ENCODE assay signal across 20 mouse cellular contexts in genomic region chr2:30938574-30938991, GRCm38 (mm10). TPM values are rescaled to one million over a fixed set of nuclear protein-coding genes. Genes with fewer than 3 reads are reported as not detected.
A peak's percentile ranks its signal among the peaks of the same experiment; 100 is the strongest.
DNase-seq lines count a peak whose midpoint lies in the region; ATAC-seq and TF ChIP-seq lines count a peak whose summit lies in the region.
"Had no signal": no experiment of that assay in that cellular context is flagged by ENCODE, and none has a peak within 500 bp of the region (broad histone marks: within the 10 kb centered on the region; RNA-seq: fewer than 3 reads in every experiment).

No protein-coding gene starts in this region.

- H3K9ac ChIP-seq in ES-Bruce4 (ENCODE audit: low read depth, poor library complexity, severe bottlenecking): 0 out of 2 replicates have a peak overlapping the region, but pooled peaks have one; percentile 2
- H3K9ac ChIP-seq in embryonic facial prominence, embryonic 14.5 days (ENCODE audit: low read depth, low read length): no peak overlapping the region
- H3K9ac ChIP-seq: forebrain, embryonic 15.5 days; heart, embryonic 12.5 days; hindbrain, embryonic 14.5 days had no signal

- peak overlapping the region; percentile 92 for H3K27ac ChIP-seq in ES-Bruce4 (ENCODE audit: insufficient read depth, low read length)
- H3K27ac ChIP-seq in embryonic facial prominence, embryonic 14.5 days (replicated peaks; ENCODE audit: low read depth, low read length): no peak overlapping the region
- H3K27ac ChIP-seq: forebrain, embryonic 15.5 days; hindbrain, embryonic 10.5 days; hindbrain, embryonic 14.5 days had no signal

- peaks cover 6% of the 10 kb centered on the region for H3K4me1 ChIP-seq in ES-Bruce4 (ENCODE audit: control insufficient read depth, insufficient read depth, low read length)
- H3K4me1 ChIP-seq in embryonic facial prominence, embryonic 14.5 days (ENCODE audit: control insufficient read depth, insufficient read depth, low read length): no peaks in the 10 kb centered on the region

- WGBS in embryonic facial prominence, embryonic 14.5 days: 41% methylated on average over 4 of the region's 4 CpGs

- no peaks in the 10 kb centered on the region; the same call in 1 of the 2 replicates for H3K36me3 ChIP-seq in ES-Bruce4 (ENCODE audit: control insufficient read depth, insufficient read depth, low read length, poor library complexity, severe bottlenecking)
- no peaks in the 10 kb centered on the region for H3K36me3 ChIP-seq in embryonic facial prominence, embryonic 14.5 days (ENCODE audit: control insufficient read depth, insufficient read depth, low read length)
- H3K36me3 ChIP-seq: forebrain, embryonic 15.5 days; heart, embryonic 12.5 days; hindbrain, embryonic 10.5 days had no signal

- DNase-seq in 416B (ENCODE audit: low read depth) (peak; percentile 51), NIH3T3 (ENCODE audit: low read depth) (peak; percentile 45)
- DNase-seq in embryonic facial prominence, embryonic 14.5 days (ENCODE audit: low spot score): no peak
- no peak for DNase-seq in cerebellum, adult 9-11 months
- DNase-seq in left cerebral cortex, postnatal 4 days: no peak
- DNase-seq in gastrocnemius, postnatal 25 days: no peak
- no peak for DNase-seq in right cerebral cortex, postnatal 10 days (ENCODE audit: low spot score in 2 of 2)
- DNase-seq: adrenal gland, postnatal 10 days; cerebellum, adult 11-12 months; cerebellum, adult 9-10 months; cerebellum, postnatal 36 days; gastrocnemius, postnatal 10 days; kidney, adult 8-10 months had no signal

- no peak overlapping the region for H3K4me2 ChIP-seq in embryonic facial prominence, embryonic 14.5 days (ENCODE audit: low read depth, low read length)
- H3K4me2 ChIP-seq: forebrain, embryonic 15.5 days; heart, embryonic 12.5 days; hindbrain, embryonic 14.5 days had no signal

- no peaks in the 10 kb centered on the region for H3K27me3 ChIP-seq in ES-Bruce4 (ENCODE audit: control insufficient read depth, insufficient read depth, low read length, poor library complexity, severe bottlenecking)
- no peaks in the 10 kb centered on the region for H3K27me3 ChIP-seq in embryonic facial prominence, embryonic 14.5 days (replicated peaks; ENCODE audit: control insufficient read depth, insufficient read depth, low read length)
- H3K27me3 ChIP-seq: forebrain, embryonic 15.5 days; heart, embryonic 12.5 days; Patski had no signal

- H3K9me3 ChIP-seq in ES-Bruce4 (replicated peaks; ENCODE audit: control insufficient read depth, insufficient read depth, low read length, poor library complexity, severe bottlenecking): no peaks in the 10 kb centered on the region
- H3K9me3 ChIP-seq in embryonic facial prominence, embryonic 14.5 days (ENCODE audit: control insufficient read depth, low read length): no peaks in the 10 kb centered on the region
- H3K9me3 ChIP-seq: forebrain, embryonic 15.5 days; heart, embryonic 12.5 days; hindbrain, embryonic 10.5 days had no signal

- peak; percentile 36 for TF ChIP-seq POLR2A in ES-Bruce4 (IDR thresholded peaks at IDR 0.05; ENCODE audit: insufficient read depth, low read length)

- no peak for TF ChIP-seq CTCF in ES-Bruce4 (IDR thresholded peaks at IDR 0.05; ENCODE audit: low read depth, low read length)

- intact Hi-C loops in left cerebral cortex, postnatal 4 days (cut with DNase I): loop anchor here (10.0 kb wide), 1 partner anchor 504 kb away; no protein-coding TSS in a partner anchor

- 0 out of 2 replicates have a peak, but pooled peaks have one; percentile 11 for ATAC-seq in embryonic facial prominence, embryonic 14.5 days (ENCODE audit: low read depth)
- ATAC-seq: forebrain, embryonic 15.5 days; intestine, postnatal 0 days; Patski had no signal

- H3K4me3 ChIP-seq in ES-Bruce4 (ENCODE audit: low read depth, low read length): peak overlapping the region; percentile 79
- no peak overlapping the region for H3K4me3 ChIP-seq in embryonic facial prominence, embryonic 14.5 days (ENCODE audit: low read depth, low read length)
- H3K4me3 ChIP-seq: forebrain, embryonic 15.5 days; heart, embryonic 12.5 days; hindbrain, embryonic 10.5 days had no signal

- peak; percentile 77 for TF ChIP-seq EP300 in ES-Bruce4 (IDR thresholded peaks at IDR 0.05; ENCODE audit: insufficient read depth, low read depth, low read length)

RNA-seq across cellular contexts. Expression of gene Ptges, which starts 8.9 kb away (rescaled TPM):
- 8.7 and 9.4 TPM in 2 replicates for polyA plus RNA-seq in ES-Bruce4 (2011; ENCODE audit: insufficient read depth, insufficient read length, low read depth, missing spikeins)
- polyA plus RNA-seq in embryonic facial prominence, embryonic 14.5 days (2014; fragmentation: Nextera tagmentation; extraction: Ambion mirVana): 14.9 and 17.3 TPM in 2 replicates
- 1 to 10 TPM; 4.9 to 6.9 TPM for total RNA-seq in left cerebral cortex, postnatal 4 days (2021)
- total RNA-seq in gastrocnemius, postnatal 25 days (2021): 1 to 10 TPM; 4.1 to 6.9 TPM

RNA-seq across cellular contexts. Expression of gene Tor1b, which starts 14.2 kb away (rescaled TPM):
- polyA plus RNA-seq in ES-Bruce4 (2011; ENCODE audit: insufficient read depth, insufficient read length, low read depth, missing spikeins): 21.7 and 22.3 TPM in 2 replicates
- 41.3 and 41.8 TPM in 2 replicates for polyA plus RNA-seq in embryonic facial prominence, embryonic 14.5 days (2014; fragmentation: Nextera tagmentation; extraction: Ambion mirVana)
- total RNA-seq in left cerebral cortex, postnatal 4 days (2021): 10 to 100 TPM; 28.5 to 28.9 TPM
- total RNA-seq in gastrocnemius, postnatal 25 days (2021): 10 to 100 TPM; 19.0 to 19.3 TPM

RNA-seq across cellular contexts. Expression of gene Tor1a, which starts 29.1 kb away (rescaled TPM):
- 27.5 and 31.0 TPM in 2 replicates for polyA plus RNA-seq in ES-Bruce4 (2011; ENCODE audit: insufficient read depth, insufficient read length, low read depth, missing spikeins)
- polyA plus RNA-seq in embryonic facial prominence, embryonic 14.5 days (2014; fragmentation: Nextera tagmentation; extraction: Ambion mirVana): 68.3 and 68.8 TPM in 2 replicates
- 10 to 100 TPM; 44.7 to 48.7 TPM for total RNA-seq in left cerebral cortex, postnatal 4 days (2021)
- total RNA-seq in gastrocnemius, postnatal 25 days (2021): 1 to 10 TPM; 4.3 to 5.9 TPM

RNA-seq across cellular contexts. Expression of gene BC005624, which starts 43.4 kb away (rescaled TPM):
- 30.9 and 43.6 TPM in 2 replicates for polyA plus RNA-seq in ES-Bruce4 (2011; ENCODE audit: insufficient read depth, insufficient read length, low read depth, missing spikeins)
- polyA plus RNA-seq in embryonic facial prominence, embryonic 14.5 days (2014; fragmentation: Nextera tagmentation; extraction: Ambion mirVana): 46.7 and 48.1 TPM in 2 replicates
- total RNA-seq in left cerebral cortex, postnatal 4 days (2021): 10 to 100 TPM; 52.1 to 55.8 TPM
- total RNA-seq in gastrocnemius, postnatal 25 days (2021): 10 to 100 TPM; 21.2 to 21.3 TPM

RNA-seq across cellular contexts. Expression of gene Usp20, which starts 43.5 kb away (rescaled TPM):
- 7.2 and 10.5 TPM in 2 replicates for polyA plus RNA-seq in ES-Bruce4 (2011; ENCODE audit: insufficient read depth, insufficient read length, low read depth, missing spikeins)
- 20.9 and 21.7 TPM in 2 replicates for polyA plus RNA-seq in embryonic facial prominence, embryonic 14.5 days (2014; fragmentation: Nextera tagmentation; extraction: Ambion mirVana)
- 10 to 100 TPM; 54.7 to 61.3 TPM for total RNA-seq in left cerebral cortex, postnatal 4 days (2021)
- 10 to 100 TPM in 1 of 2 experiments, 1 to 10 TPM in 1; 8.4 to 14.3 TPM for total RNA-seq in gastrocnemius, postnatal 25 days (2021)

Comparison
In these comparisons a context has a peak if more than half of its experiments do, and no peak if none do; other contexts are left out.
1. DNase-seq: peak in 416B (single experiment) and NIH3T3 (single experiment); none in embryonic facial prominence, embryonic 14.5 days (single experiment), cerebellum, adult 9-11 months (single experiment), left cerebral cortex, postnatal 4 days (single experiment), gastrocnemius, postnatal 25 days (single experiment) and right cerebral cortex, postnatal 10 days (0 of 2).
2. RNA of gene Tor1a, which starts 29.1 kb away (total RNA-seq): 44.7 to 48.7 TPM in left cerebral cortex, postnatal 4 days; 4.3 to 5.9 TPM in gastrocnemius, postnatal 25 days; every median in the first group is over 4 times any median in the second.